Mouse (Mus musculus): Measurements from ENCODE around the gene Ccdc102a. TPM values are rescaled to one million over a fixed set of nuclear protein-coding genes. Genes with fewer than 3 reads are reported as not detected.
A peak's percentile ranks its signal among the peaks of the same experiment; 100 is the strongest.

The Ccdc102a gene
- polyA plus RNA-seq, 1 experiment: 11.1 TPM

DNA sequence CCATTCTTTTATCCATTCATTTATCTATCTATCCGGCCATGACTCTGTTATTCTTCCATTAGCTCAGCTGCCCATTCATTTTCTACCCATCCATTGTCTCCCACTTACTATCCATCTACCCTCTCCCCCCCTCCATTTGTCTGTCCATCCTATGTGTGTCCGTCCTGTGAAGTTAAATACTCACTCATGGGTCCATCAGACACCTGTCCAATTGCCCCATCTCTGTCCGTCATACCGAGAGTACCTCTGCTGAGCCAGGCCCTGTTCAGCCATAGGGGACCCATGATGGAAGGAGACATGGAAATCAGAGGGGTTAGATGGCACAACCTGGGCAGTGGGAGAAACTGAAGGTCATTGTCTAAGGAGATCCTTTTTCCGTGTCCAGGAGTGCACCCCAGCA, 32.6 kb upstream of the Ccdc102a start:
- TF ChIP-seq CTCF (IDR thresholded peaks at IDR 0.05; ENCODE audit: borderline replicate concordance, extremely low read depth, insufficient read depth, insufficient read length) (no peak), POLR2A (IDR thresholded peaks at IDR 0.05; ENCODE audit: borderline replicate concordance, extremely low read depth, insufficient read depth, insufficient read length, poor library complexity, severe bottlenecking) (no peak)
- DNase-seq (ENCODE audit: low read depth): no peak

DNA sequence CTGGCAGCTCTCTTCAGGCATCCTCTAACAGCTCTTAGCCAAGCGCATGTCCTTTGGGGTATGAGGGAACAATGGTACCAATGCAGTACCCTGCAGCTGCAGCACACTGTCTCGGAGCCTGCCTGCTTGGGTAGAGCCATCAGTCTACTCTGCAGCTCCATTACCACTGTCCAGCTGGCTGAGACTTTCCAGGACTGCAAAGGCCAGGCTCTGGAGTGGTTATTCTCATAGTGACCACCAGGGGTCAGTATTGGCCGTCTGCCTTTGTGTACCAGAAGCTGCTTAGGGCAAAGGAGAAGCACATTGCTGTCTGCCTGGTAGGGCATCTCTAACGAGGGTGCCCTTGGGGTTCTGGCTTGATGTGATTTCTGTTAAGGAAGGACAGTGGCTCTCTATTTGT, 32.1 kb upstream of the Ccdc102a start:
- DNase-seq (ENCODE audit: low read depth): peak; percentile 91
- TF ChIP-seq POLR2A (IDR thresholded peaks at IDR 0.05; ENCODE audit: borderline replicate concordance, extremely low read depth, insufficient read depth, insufficient read length, poor library complexity, severe bottlenecking) (no peak), CTCF (IDR thresholded peaks at IDR 0.05; ENCODE audit: borderline replicate concordance, extremely low read depth, insufficient read depth, insufficient read length) (peak; percentile 97)

DNA sequence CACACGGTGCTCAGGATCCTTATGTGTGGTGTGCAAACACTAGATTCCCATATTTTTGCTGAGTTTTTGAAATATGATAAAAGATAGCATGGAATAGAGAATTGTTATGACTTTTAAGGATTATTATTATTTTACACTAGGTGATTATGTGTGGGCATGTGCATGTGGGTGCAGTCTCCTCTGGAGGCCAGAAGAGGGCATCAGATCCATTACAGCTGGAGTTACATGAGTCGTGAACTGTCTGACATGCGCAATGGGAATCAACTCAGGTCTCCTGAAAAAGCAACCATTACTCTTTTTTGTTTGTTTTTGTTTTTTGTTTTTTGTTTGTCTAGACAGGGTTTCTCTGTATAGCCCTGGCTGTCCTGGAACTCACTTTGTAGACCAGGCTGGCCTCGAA, 31.1 kb upstream of the Ccdc102a start:
- TF ChIP-seq POLR2A (IDR thresholded peaks at IDR 0.05; ENCODE audit: borderline replicate concordance, extremely low read depth, insufficient read depth, insufficient read length, poor library complexity, severe bottlenecking) (no peak), CTCF (IDR thresholded peaks at IDR 0.05; ENCODE audit: borderline replicate concordance, extremely low read depth, insufficient read depth, insufficient read length) (no peak; the same call in 1 of the 2 replicates)
- DNase-seq (ENCODE audit: low read depth): no peak

DNA sequence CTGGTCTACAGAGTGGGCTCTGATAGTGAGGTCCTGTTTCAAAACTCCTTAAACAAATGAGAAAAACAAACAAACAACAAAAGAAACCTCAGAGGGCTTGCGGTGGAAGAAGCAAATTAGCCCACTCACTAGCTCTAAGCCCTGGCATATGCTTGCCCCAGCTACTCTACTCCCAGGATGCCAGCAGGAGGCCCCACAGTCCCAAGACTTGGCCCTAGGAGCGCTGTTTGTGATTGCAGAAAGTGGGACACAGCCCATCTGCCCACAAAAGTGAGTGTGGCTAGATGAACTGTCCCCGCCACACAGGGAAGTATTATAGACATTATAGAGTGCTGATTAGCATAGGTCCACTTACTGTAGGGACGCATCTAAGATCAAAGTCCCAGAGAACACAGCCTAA, 30.5 kb upstream of the Ccdc102a start:
- DNase-seq (ENCODE audit: low read depth): peak; percentile 10
- TF ChIP-seq POLR2A (IDR thresholded peaks at IDR 0.05; ENCODE audit: borderline replicate concordance, extremely low read depth, insufficient read depth, insufficient read length, poor library complexity, severe bottlenecking) (no peak), CTCF (IDR thresholded peaks at IDR 0.05; ENCODE audit: borderline replicate concordance, extremely low read depth, insufficient read depth, insufficient read length) (no peak)

DNA sequence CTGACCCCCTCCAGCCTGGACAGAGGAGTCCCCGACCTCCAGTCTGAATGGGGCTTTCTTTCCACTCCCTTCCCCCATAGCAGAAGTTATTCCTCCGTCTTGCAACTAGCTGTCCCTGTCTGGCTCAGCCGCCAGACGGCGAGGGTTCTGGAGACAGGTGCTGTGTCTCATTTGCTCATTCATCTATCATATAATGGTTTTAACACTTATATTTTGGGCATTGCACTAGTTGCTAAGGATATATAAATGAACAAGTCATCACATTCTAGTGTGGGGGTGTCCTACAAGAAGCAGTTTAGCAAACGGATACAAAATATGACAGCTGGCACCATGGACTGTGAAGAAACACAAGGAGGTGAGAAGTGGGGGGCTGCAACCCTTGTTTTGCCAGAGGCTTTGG, 27.3 kb upstream of the Ccdc102a start:
- peak; percentile 75 for DNase-seq (ENCODE audit: low read depth)
- TF ChIP-seq POLR2A (IDR thresholded peaks at IDR 0.05; ENCODE audit: borderline replicate concordance, extremely low read depth, insufficient read depth, insufficient read length, poor library complexity, severe bottlenecking): no peak
- TF ChIP-seq CTCF (IDR thresholded peaks at IDR 0.05; ENCODE audit: borderline replicate concordance, extremely low read depth, insufficient read depth, insufficient read length): no peak

DNA sequence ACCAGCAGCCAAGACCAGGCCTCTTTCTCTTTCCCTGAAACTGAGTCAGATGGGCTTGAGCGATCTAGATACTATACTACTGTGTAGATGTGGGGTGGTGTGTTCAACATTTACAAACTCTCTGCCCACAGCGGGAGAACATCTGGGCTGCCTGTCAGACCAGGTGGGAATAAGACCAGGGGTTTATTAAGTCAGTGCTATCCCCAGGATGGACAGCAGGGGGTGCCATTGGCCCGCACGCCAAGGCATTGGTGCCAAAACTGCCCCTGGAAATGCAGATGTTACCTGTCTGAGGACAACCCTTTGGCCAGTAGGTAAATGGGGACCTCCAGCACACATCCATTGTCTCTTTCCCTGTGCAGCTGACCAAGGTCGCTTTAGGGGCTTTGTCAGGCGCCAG, 24.7 kb upstream of the Ccdc102a start:
- DNase-seq (ENCODE audit: low read depth): peak; percentile 70
- TF ChIP-seq CTCF (IDR thresholded peaks at IDR 0.05; ENCODE audit: borderline replicate concordance, extremely low read depth, insufficient read depth, insufficient read length): peak; percentile 96
- no peak for TF ChIP-seq POLR2A (IDR thresholded peaks at IDR 0.05; ENCODE audit: borderline replicate concordance, extremely low read depth, insufficient read depth, insufficient read length, poor library complexity, severe bottlenecking)

DNA sequence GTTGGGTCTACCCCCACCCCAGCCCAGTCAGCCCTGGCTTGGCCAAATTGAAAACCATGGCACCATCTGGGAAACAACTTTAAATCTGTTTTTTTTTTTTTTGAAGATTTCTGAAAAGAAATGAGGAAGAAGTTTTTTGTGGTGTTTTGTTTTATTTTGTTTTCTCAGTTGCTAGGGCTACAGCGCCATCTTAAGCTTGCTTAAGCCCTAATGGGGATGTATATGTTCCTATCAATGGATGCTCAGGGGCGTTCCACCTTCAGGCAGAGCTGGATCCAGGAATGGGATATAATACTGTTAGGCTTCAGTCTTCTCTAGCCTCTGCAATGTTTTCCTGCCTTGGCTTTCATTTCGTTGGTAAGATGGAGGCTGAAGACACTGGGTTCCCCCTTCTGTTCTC, 17.3 kb upstream of the Ccdc102a start:
- TF ChIP-seq POLR2A (IDR thresholded peaks at IDR 0.05; ENCODE audit: borderline replicate concordance, extremely low read depth, insufficient read depth, insufficient read length, poor library complexity, severe bottlenecking): no peak
- TF ChIP-seq CTCF (IDR thresholded peaks at IDR 0.05; ENCODE audit: borderline replicate concordance, extremely low read depth, insufficient read depth, insufficient read length): no peak
- DNase-seq (ENCODE audit: low read depth): no peak

DNA sequence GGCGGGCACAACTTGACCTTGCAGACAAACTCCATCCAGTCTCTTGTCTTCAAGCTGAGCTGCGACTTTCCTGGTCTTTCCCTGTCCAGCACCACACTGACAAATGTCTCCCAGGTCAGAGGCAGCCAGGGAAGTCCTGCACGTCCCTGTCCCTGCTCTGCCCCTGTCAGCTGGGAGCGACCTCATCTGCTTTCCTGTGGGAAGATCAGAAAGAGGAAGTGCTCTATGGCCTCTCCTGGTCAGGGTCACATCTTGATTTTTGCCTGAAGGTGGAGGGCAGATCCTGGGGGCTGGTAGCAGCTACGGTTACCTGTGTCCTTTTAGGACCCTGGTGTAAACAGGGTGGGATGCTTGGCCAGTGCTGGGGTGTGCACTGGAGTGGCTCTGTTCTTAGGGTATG, 16.0 kb upstream of the Ccdc102a start:
- no peak for DNase-seq (ENCODE audit: low read depth)
- TF ChIP-seq CTCF (IDR thresholded peaks at IDR 0.05; ENCODE audit: borderline replicate concordance, extremely low read depth, insufficient read depth, insufficient read length): no peak
- no peak for TF ChIP-seq POLR2A (IDR thresholded peaks at IDR 0.05; ENCODE audit: borderline replicate concordance, extremely low read depth, insufficient read depth, insufficient read length, poor library complexity, severe bottlenecking)

DNA sequence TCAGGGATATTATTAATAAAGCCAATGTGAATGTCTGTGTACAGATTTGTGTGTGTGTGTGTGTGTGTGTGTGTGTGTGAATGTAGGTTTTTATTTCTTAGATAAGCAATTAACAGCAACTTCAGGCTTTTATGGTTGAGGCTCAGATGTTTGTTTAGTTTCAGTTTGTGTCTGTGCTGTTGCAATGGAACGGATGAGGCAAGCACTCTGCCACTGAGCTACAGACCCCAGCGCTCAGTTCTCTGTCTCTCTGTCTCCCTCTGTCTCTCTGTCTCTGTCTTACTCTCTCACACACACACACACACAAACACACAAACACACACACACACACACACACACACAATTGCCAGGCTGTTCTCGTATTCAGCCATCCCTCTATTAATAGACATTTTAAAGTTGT, 10.3 kb upstream of the Ccdc102a start:
- TF ChIP-seq POLR2A (IDR thresholded peaks at IDR 0.05; ENCODE audit: borderline replicate concordance, extremely low read depth, insufficient read depth, insufficient read length, poor library complexity, severe bottlenecking) (no peak), CTCF (IDR thresholded peaks at IDR 0.05; ENCODE audit: borderline replicate concordance, extremely low read depth, insufficient read depth, insufficient read length) (no peak)
- DNase-seq (ENCODE audit: low read depth): no peak

DNA sequence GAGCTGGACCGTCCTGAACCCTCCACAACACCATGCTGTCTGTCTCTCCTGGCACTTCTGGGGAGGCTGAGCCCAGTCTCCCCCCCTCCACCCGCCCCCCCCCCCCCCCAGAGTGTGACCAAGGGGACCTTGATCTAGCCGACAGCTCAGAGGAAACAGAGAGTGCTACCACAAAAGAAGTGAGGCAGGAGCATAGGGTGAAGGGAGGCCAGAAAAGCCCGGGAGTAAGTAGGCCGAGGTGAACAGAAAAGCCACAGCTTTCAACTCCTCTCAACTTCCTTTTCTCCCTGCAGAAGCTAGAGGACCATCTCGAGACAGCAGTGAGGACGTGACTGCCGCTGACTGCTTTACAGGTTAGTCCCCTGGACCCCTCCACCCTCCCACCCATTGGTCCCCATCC, 5.5 kb upstream of the Ccdc102a start, which contains the start of gene Adgrg5:
Gene Adgrg5 (plus strand): TSS at position 290 of the 400 bp plus-strand sequence.
- TF ChIP-seq CTCF (IDR thresholded peaks at IDR 0.05; ENCODE audit: borderline replicate concordance, extremely low read depth, insufficient read depth, insufficient read length) (no peak), POLR2A (IDR thresholded peaks at IDR 0.05; ENCODE audit: borderline replicate concordance, extremely low read depth, insufficient read depth, insufficient read length, poor library complexity, severe bottlenecking) (no peak)
- DNase-seq (ENCODE audit: low read depth): no peak

DNA sequence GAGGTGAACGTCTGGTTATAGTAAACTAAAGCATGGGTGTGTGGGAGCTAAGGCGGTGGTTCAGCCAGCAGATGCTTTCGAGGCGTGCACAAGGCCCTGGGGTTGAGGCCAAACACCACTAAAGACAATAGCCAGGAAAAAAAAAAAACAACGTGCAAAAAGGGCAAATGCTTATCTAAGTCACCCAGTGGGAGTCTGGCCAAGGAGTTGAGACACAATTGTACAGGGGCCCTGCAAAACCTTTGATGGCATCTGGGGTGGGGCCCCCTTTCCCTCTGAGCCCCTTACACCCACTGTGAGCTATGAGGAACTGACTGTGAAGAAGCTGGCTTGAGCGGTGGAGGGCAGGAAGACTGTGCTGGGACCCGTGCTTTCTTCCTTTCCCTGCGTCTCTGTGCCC, 4.7 kb upstream of the Ccdc102a start:
- no peak for DNase-seq (ENCODE audit: low read depth)
- no peak for TF ChIP-seq POLR2A (IDR thresholded peaks at IDR 0.05; ENCODE audit: borderline replicate concordance, extremely low read depth, insufficient read depth, insufficient read length, poor library complexity, severe bottlenecking)
- no peak for TF ChIP-seq CTCF (IDR thresholded peaks at IDR 0.05; ENCODE audit: borderline replicate concordance, extremely low read depth, insufficient read depth, insufficient read length)

DNA sequence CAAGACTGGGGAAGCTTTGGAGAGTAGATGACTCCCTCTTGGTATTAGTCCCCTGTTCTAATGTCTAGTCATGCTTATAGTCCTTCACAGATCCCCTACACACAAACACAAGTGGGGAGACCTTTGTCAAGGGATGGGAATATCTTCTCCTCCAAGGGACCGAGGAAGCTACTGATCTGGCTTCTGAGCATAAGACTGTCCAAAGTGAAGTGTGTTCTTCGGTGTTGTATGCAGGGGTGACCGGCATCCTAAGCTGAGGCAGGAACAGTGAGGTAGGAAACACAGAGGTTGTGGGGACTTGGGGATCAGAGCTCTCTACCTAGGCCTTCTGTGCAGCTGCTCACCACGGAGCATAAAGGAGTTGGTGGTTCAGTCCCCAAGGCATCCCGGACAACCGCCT, 4.3 kb upstream of the Ccdc102a start:
- DNase-seq (ENCODE audit: low read depth): no peak
- TF ChIP-seq CTCF (IDR thresholded peaks at IDR 0.05; ENCODE audit: borderline replicate concordance, extremely low read depth, insufficient read depth, insufficient read length) (no peak), POLR2A (IDR thresholded peaks at IDR 0.05; ENCODE audit: borderline replicate concordance, extremely low read depth, insufficient read depth, insufficient read length, poor library complexity, severe bottlenecking) (no peak)
